Mouse (Mus musculus) thymus, adult 2 months (tissue): Measurements from ENCODE around the gene Rec114. TPM values are rescaled to one million over a fixed set of nuclear protein-coding genes. Genes with fewer than 3 reads are reported as not detected.

ENCODE experiments used
- DNase-seq: peaks from one replicate; pipeline ENCODE4 v3.0.0; 2021
- H3K27ac ChIP-seq: fragments of 200-500 bp; 2 replicates; pipeline ENCODE4 v1.5.1; 2012; ENCODE audit warnings: low read length, control low read depth; ENCODE audit not compliant: control insufficient read depth, insufficient read depth
- H3K27me3 ChIP-seq: fragments of 200-500 bp; 2 replicates; pipeline ENCODE4 v1.6.1; 2012; ENCODE audit warnings: mild to moderate bottlenecking, low read length, moderate library complexity, mixed read lengths; ENCODE audit not compliant: control insufficient read depth, insufficient read depth
- H3K36me3 ChIP-seq: fragments of 200-500 bp; 2 replicates; pipeline ENCODE4 v1.6.1; 2012; ENCODE audit warnings: mild to moderate bottlenecking, low read length, moderate library complexity; ENCODE audit not compliant: control insufficient read depth, insufficient read depth
- H3K4me1 ChIP-seq: fragments of 200-500 bp; replicated peaks from 2 replicates; pipeline ENCODE4 v1.6.1; 2012; ENCODE audit warnings: low read length; ENCODE audit not compliant: control insufficient read depth, insufficient read depth
- H3K4me3 ChIP-seq: fragments of 200-500 bp; 2 replicates; pipeline ENCODE4 v1.5.1; 2012; ENCODE audit warnings: mild to moderate bottlenecking, low read length, control low read depth, moderate library complexity; ENCODE audit not compliant: control insufficient read depth, insufficient read depth
- CTCF ChIP-seq: fragments of 200-500 bp; IDR thresholded peaks from 2 replicates; pipeline ENCODE4 v1.5.1; 2012; ENCODE audit warnings: mild to moderate bottlenecking, control low read depth, low read length, moderate library complexity, borderline replicate concordance; ENCODE audit not compliant: control insufficient read depth, poor library complexity, insufficient read depth; ENCODE audit errors: extremely low read depth
- POLR2A ChIP-seq: fragments of 200-500 bp; IDR thresholded peaks from 2 replicates; pipeline ENCODE4 v1.6.1; 2012; ENCODE audit warnings: mild to moderate bottlenecking, low read length, control low read depth, moderate library complexity; ENCODE audit not compliant: control insufficient read depth, poor library complexity, insufficient read depth; ENCODE audit errors: extremely low read depth
- WGBS: fragments of 180-500 bp; shearing (Covaris S2); methylation state at CpG from one replicate; pipeline ENCODE4 v1.1.7; 2018; 5-methylcytosine and 5-hydroxymethylcytosine counted together
- polyA plus RNA-seq: library from polyadenylated mRNA; depleted of rRNA; stranded (reverse); fragments of >200 nt; gene quantifications from 2 replicates; pipeline ENCODE4 v1.2.3, GENCODE M21; 2012

Gene Rec114
- polyA plus RNA-seq, 1 experiment: not detected

GRCm38 (mm10) chr9:58669071-58669470 is 74.7 kb downstream of the Rec114 start:
- DNase-seq: no peak
- WGBS: 85% methylated on average over 3 of the region's 3 CpGs
- Histone ChIP-seq H3K4me3 (no peak overlapping the region), H3K36me3 (no peaks in the 10 kb centered on the region), H3K4me1 (no peaks in the 10 kb centered on the region), H3K27ac (no peak overlapping the region), H3K27me3 (no peaks in the 10 kb centered on the region)
- TF ChIP-seq CTCF: no peak
- no peak for TF ChIP-seq POLR2A

GRCm38 (mm10) chr9:58668171-58668570 is 75.6 kb downstream of the Rec114 start:
- TF ChIP-seq CTCF (no peak), POLR2A (no peak)
- Histone ChIP-seq H3K36me3 (no peaks in the 10 kb centered on the region), H3K4me3 (no peak overlapping the region), H3K27ac (no peak overlapping the region), H3K27me3 (no peaks in the 10 kb centered on the region), H3K4me1 (no peaks in the 10 kb centered on the region)
- WGBS: 95% methylated on average over 3 of the region's 3 CpGs
- DNase-seq: no peak

- 96% methylated on average over 9 of the region's 9 CpGs for WGBS
- no peak for DNase-seq
- H3K4me1 ChIP-seq: no peaks in the 10 kb centered on the region
- TF ChIP-seq CTCF (no peak), POLR2A (no peak)
- 0 out of 2 replicates have a peak, but pooled peaks cover 2% of the 10 kb centered on the region for H3K36me3 ChIP-seq
- H3K4me3 ChIP-seq: no peak overlapping the region
- no peaks in the 10 kb centered on the region for H3K27me3 ChIP-seq
- H3K27ac ChIP-seq: no peak overlapping the region
Measured at GRCm38 (mm10) chr9:58667244-58667643, 76.5 kb downstream of the Rec114 start.

GRCm38 (mm10) chr9:58666191-58666590 is 77.6 kb downstream of the Rec114 start:
- WGBS: 94% methylated on average over 9 of the region's 9 CpGs
- Histone ChIP-seq H3K36me3 (0 out of 2 replicates have a peak, but pooled peaks cover 4% of the 10 kb centered on the region), H3K4me3 (no peak overlapping the region), H3K27me3 (no peaks in the 10 kb centered on the region), H3K27ac (no peak overlapping the region), H3K4me1 (no peaks in the 10 kb centered on the region)
- no peak for DNase-seq
- TF ChIP-seq CTCF (no peak), POLR2A (no peak)

GRCm38 (mm10) chr9:58665492-58665891 is 78.3 kb downstream of the Rec114 start:
- Histone ChIP-seq H3K27me3 (no peaks in the 10 kb centered on the region), H3K4me3 (no peak overlapping the region), H3K4me1 (no peaks in the 10 kb centered on the region), H3K27ac (no peak overlapping the region), H3K36me3 (0 out of 2 replicates have a peak, but pooled peaks cover 4% of the 10 kb centered on the region)
- TF ChIP-seq CTCF: no peak
- DNase-seq: no peak
- WGBS: 95% methylated on average over 9 of the region's 9 CpGs

GRCm38 (mm10) chr9:58662791-58663190 is 81.0 kb downstream of the Rec114 start:
- 98% methylated on average over 3 of the region's 3 CpGs for WGBS
- TF ChIP-seq POLR2A (no peak), CTCF (no peak)
- no peaks in the 10 kb centered on the region for H3K4me1 ChIP-seq
- no peak overlapping the region for H3K4me3 ChIP-seq
- no peak for DNase-seq
- no peaks in the 10 kb centered on the region for H3K27me3 ChIP-seq
- H3K36me3 ChIP-seq: 0 out of 2 replicates have a peak, but pooled peaks cover 4% of the 10 kb centered on the region
- no peak overlapping the region for H3K27ac ChIP-seq

- 0 out of 2 replicates have a peak, but pooled peaks cover 4% of the 10 kb centered on the region for H3K36me3 ChIP-seq
- no peak overlapping the region for H3K27ac ChIP-seq
- H3K4me3 ChIP-seq: no peak overlapping the region
- H3K27me3 ChIP-seq: no peaks in the 10 kb centered on the region
- H3K4me1 ChIP-seq: no peaks in the 10 kb centered on the region
- 97% methylated on average over 4 of the region's 4 CpGs for WGBS
- DNase-seq: no peak
- TF ChIP-seq POLR2A: no peak
Measured at GRCm38 (mm10) chr9:58662007-58662406, 81.8 kb downstream of the Rec114 start.
